Mouse (Mus musculus) liver, postnatal 0 days (tissue): ENCODE results near the gene Ewsr1. TPM values are rescaled to one million over a fixed set of nuclear protein-coding genes. Genes with fewer than 3 reads are reported as not detected.

ENCODE experiments used
- ATAC-seq: fragments of 200-750 bp; cut with Nextera tagmentation; 2 replicates; pipeline ENCODE4 v1.8.0; 2017; ENCODE audit warnings: mild to moderate bottlenecking, moderate library complexity
- DNase-seq: peaks from one replicate; pipeline ENCODE4 v3.0.0-alpha.2; 2016
- H3K27ac ChIP-seq: fragments of 300-500 bp; sonication (generic); 2 replicates; pipeline ENCODE4 v1.5.1; 2014; ENCODE audit warnings: antibody characterized with exemption, moderate library complexity, mild to moderate bottlenecking, low read depth
- H3K27me3 ChIP-seq: fragments of 300-500 bp; sonication (generic); 2 replicates; pipeline ENCODE4 v1.6.1; 2014; ENCODE audit warnings: low read length, control low read depth, mixed read lengths; ENCODE audit not compliant: insufficient read depth
- H3K36me3 ChIP-seq: fragments of 300-500 bp; sonication (generic); replicated peaks from 2 replicates; pipeline ENCODE4 v1.6.1; 2014; ENCODE audit warnings: mild to moderate bottlenecking, control low read depth, low read length, moderate library complexity, mixed read lengths; ENCODE audit not compliant: insufficient read depth
- H3K4me1 ChIP-seq: fragments of 300-500 bp; sonication (generic); 2 replicates; pipeline ENCODE4 v1.6.1; 2014; ENCODE audit warnings: antibody characterized with exemption, mild to moderate bottlenecking, control low read depth; ENCODE audit not compliant: insufficient read depth
- H3K4me2 ChIP-seq: fragments of 300-500 bp; sonication (generic); 2 replicates; pipeline ENCODE4 v1.6.1; 2014; ENCODE audit warnings: low read depth, mild to moderate bottlenecking, low read length, moderate library complexity, mixed read lengths
- H3K4me3 ChIP-seq: fragments of 300-500 bp; sonication (generic); 2 replicates; pipeline ENCODE4 v1.5.1; 2014; ENCODE audit warnings: low read depth, low read length
- H3K9ac ChIP-seq: fragments of 300-500 bp; sonication (generic); replicated peaks from 2 replicates; pipeline ENCODE4 v1.6.1; 2014; ENCODE audit warnings: mild to moderate bottlenecking, moderate library complexity
- H3K9me3 ChIP-seq: fragments of 300-500 bp; sonication (generic); 2 replicates; pipeline ENCODE4 v1.6.1; 2016; ENCODE audit warnings: mild to moderate bottlenecking, control low read depth, low read length, mixed read lengths
- CTCF ChIP-seq: sonication (generic); IDR thresholded peaks from 2 replicates; pipeline ENCODE4 v1.5.1; 2016; ENCODE audit warnings: antibody characterized with exemption, low read depth
- EP300 ChIP-seq: IDR thresholded peaks from 2 replicates; pipeline ENCODE4 v1.6.1; 2016; ENCODE audit warnings: antibody characterized with exemption, low read depth, mild to moderate bottlenecking
- WGBS: fragments of 180-500 bp; shearing (Covaris S2); extraction: QIAGEN DNeasy Blood & Tissue Kit; methylation state at CpG from one replicate; pipeline ENCODE4 v1.1.7; 2014; ENCODE audit not compliant: insufficient replicate concordance; 5-methylcytosine and 5-hydroxymethylcytosine counted together
- polyA plus RNA-seq: library from polyadenylated mRNA; unstranded; fragments of >200 nt; fragmentation: Nextera tagmentation; extraction: Ambion mirVana; gene quantifications from 2 replicates; pipeline ENCODE4 v1.2.1, GENCODE M21; 2015

The Ewsr1 gene
- polyA plus RNA-seq, 1 experiment from 2014 or later = 157 TPM

DNA sequence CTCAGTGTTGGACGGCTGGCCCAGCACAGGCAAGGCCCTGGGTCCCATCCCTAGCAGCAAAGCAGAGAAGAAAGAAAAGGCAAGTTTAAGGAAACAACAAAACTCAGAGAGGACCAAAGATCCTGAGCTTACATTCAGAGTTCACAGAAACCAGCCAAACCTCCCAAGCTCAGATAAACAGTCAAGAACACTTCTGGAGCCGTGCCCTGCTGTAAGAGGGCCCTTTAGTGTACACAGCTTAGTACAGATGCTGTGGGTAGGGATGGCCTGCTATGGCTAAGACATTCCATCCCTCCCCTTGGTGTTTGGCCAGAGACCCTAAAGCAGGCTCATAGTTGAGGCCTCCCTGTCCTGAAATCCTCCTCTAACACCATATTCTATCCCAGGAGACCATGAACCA, 39.6 kb upstream of the Ewsr1 start:
- no peak overlapping the region for H3K4me3 ChIP-seq
- no peaks in the 10 kb centered on the region for H3K27me3 ChIP-seq
- TF ChIP-seq CTCF (no peak), EP300 (no peak)
- WGBS = 64% methylated on average over 2 of the region's 2 CpGs
- no peaks in the 10 kb centered on the region for H3K36me3 ChIP-seq
- H3K9me3 ChIP-seq = no peaks in the 10 kb centered on the region
- DNase-seq (no peak), ATAC-seq (no peak)
- H3K4me1 ChIP-seq = peaks cover 25% of the 10 kb centered on the region
- H3K4me2 ChIP-seq = no peak overlapping the region
- H3K9ac ChIP-seq = no peak overlapping the region
- no peak overlapping the region for H3K27ac ChIP-seq

GRCm38 (mm10) chr11:5135914-5136313, 36.8 kb upstream of the Ewsr1 start:
- WGBS = 82% methylated on average over 11 of the region's 11 CpGs
- TF ChIP-seq CTCF (no peak), EP300 (no peak)
- Histone ChIP-seq H3K27ac (no peak overlapping the region), H3K4me3 (no peak overlapping the region), H3K27me3 (no peaks in the 10 kb centered on the region), H3K4me1 (peaks cover 23% of the 10 kb centered on the region), H3K9ac (no peak overlapping the region), H3K9me3 (no peaks in the 10 kb centered on the region), H3K36me3 (no peaks in the 10 kb centered on the region), H3K4me2 (no peak overlapping the region)
- ATAC-seq (no peak), DNase-seq (no peak)

- Histone ChIP-seq H3K9ac (no peak overlapping the region), H3K36me3 (no peaks in the 10 kb centered on the region), H3K9me3 (no peaks in the 10 kb centered on the region), H3K4me3 (no peak overlapping the region), H3K4me1 (no peaks in the 10 kb centered on the region), H3K4me2 (no peak overlapping the region), H3K27ac (no peak overlapping the region), H3K27me3 (no peaks in the 10 kb centered on the region)
- WGBS = 49% methylated on average over 4 of the region's 4 CpGs
- DNase-seq (no peak), ATAC-seq (no peak)
- TF ChIP-seq EP300 = no peak
- TF ChIP-seq CTCF = no peak
Observed at GRCm38 (mm10) chr11:5132751-5133150, 33.7 kb upstream of the Ewsr1 start.

DNA sequence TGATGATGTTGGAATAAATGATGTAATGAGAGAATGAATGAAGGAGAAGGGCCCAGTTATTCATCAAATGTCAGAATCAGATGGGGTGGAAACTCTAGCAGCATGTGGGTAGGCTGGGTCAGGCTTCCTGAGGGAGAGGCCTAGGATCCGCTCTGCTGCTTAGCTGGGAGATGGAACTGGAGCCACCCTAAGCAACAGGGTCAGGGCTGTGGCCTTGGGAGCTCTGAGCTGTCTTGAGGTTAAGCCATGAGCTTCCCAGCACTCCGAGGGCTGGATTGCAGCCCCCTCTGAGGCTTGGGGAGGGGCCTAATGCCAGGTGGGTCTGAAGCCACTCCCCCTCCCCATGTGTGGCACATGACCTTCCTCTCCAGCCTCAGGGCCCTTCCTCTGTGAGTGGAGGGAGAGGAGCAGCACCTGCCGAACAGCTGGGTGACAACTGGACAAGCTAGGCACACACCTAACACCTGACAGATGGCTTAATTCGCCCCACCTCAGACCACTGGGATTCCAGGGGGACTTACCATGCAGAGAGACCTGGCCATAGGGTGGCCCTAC, 31.1 kb upstream of the Ewsr1 start:
- Histone ChIP-seq H3K4me3 (no peak overlapping the region), H3K4me1 (no peaks in the 10 kb centered on the region), H3K9me3 (no peaks in the 10 kb centered on the region), H3K27me3 (no peaks in the 10 kb centered on the region), H3K4me2 (no peak overlapping the region), H3K27ac (no peak overlapping the region), H3K36me3 (no peaks in the 10 kb centered on the region), H3K9ac (no peak overlapping the region)
- TF ChIP-seq CTCF (no peak), EP300 (no peak)
- 73% methylated on average over 4 of the region's 4 CpGs for WGBS
- ATAC-seq (no peak), DNase-seq (no peak)

DNA sequence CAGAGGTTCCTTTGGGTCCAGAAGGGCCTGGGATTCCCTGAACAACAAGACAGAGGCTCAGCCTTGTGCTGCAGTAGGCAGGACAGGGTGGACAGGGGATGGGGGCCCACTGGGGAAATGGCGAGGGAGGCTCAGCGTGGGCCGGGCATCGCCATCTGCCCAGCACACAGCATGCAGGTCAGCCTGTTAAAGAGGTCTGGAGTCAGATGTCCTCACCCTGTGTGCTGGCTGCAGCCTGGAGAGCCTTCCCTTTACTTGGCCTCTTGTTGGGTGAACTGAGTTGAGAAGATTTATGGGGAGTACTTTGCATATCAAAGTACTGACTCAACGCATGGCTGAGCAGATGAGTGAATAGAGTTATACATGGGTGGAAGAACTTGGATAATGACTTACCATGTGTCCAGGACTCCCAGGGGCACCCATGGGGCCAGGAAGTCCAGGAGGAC, 30.0 kb upstream of the Ewsr1 start:
- ATAC-seq (no peak), DNase-seq (no peak)
- WGBS = 80% methylated on average over 5 of the region's 5 CpGs
- Histone ChIP-seq H3K9ac (no peak overlapping the region), H3K4me3 (no peak overlapping the region), H3K27ac (no peak overlapping the region), H3K27me3 (no peaks in the 10 kb centered on the region), H3K4me2 (no peak overlapping the region), H3K4me1 (no peaks in the 10 kb centered on the region), H3K36me3 (no peaks in the 10 kb centered on the region), H3K9me3 (no peaks in the 10 kb centered on the region)
- TF ChIP-seq CTCF (no peak), EP300 (no peak)

GRCm38 (mm10) chr11:5125713-5126112, 26.6 kb upstream of the Ewsr1 start:
- Histone ChIP-seq H3K27me3 (no peaks in the 10 kb centered on the region), H3K9ac (no peak overlapping the region), H3K4me2 (no peak overlapping the region), H3K9me3 (no peaks in the 10 kb centered on the region), H3K4me1 (no peaks in the 10 kb centered on the region), H3K36me3 (no peaks in the 10 kb centered on the region), H3K27ac (no peak overlapping the region), H3K4me3 (no peak overlapping the region)
- 76% methylated on average over 4 of the region's 4 CpGs for WGBS
- ATAC-seq (no peak), DNase-seq (no peak)
- no peak for TF ChIP-seq EP300
- no peak for TF ChIP-seq CTCF
